In genomic region chr5:51866002-51866401, GRCm38 (mm10) we compare ENCODE assay signal across 15 mouse cellular contexts.
DNase-seq lines count a peak whose midpoint lies in the region; ATAC-seq and TF ChIP-seq lines count a peak whose summit lies in the region.
"Had no signal": no experiment of that assay in that cellular context is flagged by ENCODE, and none has a peak within 500 bp of the region (broad histone marks: within the 10 kb centered on the region; RNA-seq: fewer than 3 reads in every experiment).

No protein-coding gene starts in this region.

- DNase-seq in gastrocnemius, adult 2 months, result peak; percentile 16
- DNase-seq in gastrocnemius, postnatal 10 days, result no peak
- peak; percentile 16 for DNase-seq in lung, postnatal 10 days
- no peak for DNase-seq in lung, adult 2 months
- DNase-seq in adrenal gland, postnatal 4 days (ENCODE audit: low spot score in 2 of 2), result no peak
- DNase-seq in neural tube, embryonic 10.5 days (ENCODE audit: extremely low spot score, low spot score), result no peak
- DNase-seq: adrenal gland, postnatal 10 days; midbrain, embryonic 14.5 days; right cerebral cortex, postnatal 14 days had no signal

- H3K27ac ChIP-seq in gastrocnemius, adult 2 months, result no peak overlapping the region
- H3K27ac ChIP-seq in heart, embryonic 16.5 days (ENCODE audit: low read length), result peak overlapping the region; percentile 43
- H3K27ac ChIP-seq: forebrain, embryonic 15.5 days; limb, embryonic 13.5 days; liver, embryonic 15.5 days had no signal

- no peaks in the 10 kb centered on the region for H3K27me3 ChIP-seq in heart, embryonic 16.5 days (ENCODE audit: control insufficient read depth, insufficient read depth, low read length)
- H3K27me3 ChIP-seq: forebrain, embryonic 15.5 days; limb, embryonic 13.5 days; liver, embryonic 15.5 days had no signal

- H3K9ac ChIP-seq in heart, embryonic 16.5 days (ENCODE audit: low read length), result no peak overlapping the region
- H3K9ac ChIP-seq: forebrain, embryonic 15.5 days; limb, embryonic 13.5 days; liver, embryonic 15.5 days had no signal

- ATAC-seq in heart, embryonic 16.5 days (replicated peaks; ENCODE audit: extremely low read depth, insufficient read depth, low FRiP score), result peak; percentile 75
- ATAC-seq: CD4-positive, CD25-positive, alpha-beta regulatory T cell, adult 4 months; forebrain, embryonic 15.5 days; inflammation-experienced regulatory T-cells, adult 6 months had no signal

- WGBS in lung, adult 2 months, result 43% methylated on average over 2 of the region's 2 CpGs
- 13% methylated on average over 2 of the region's 2 CpGs for WGBS in heart, embryonic 16.5 days

- no peaks in the 10 kb centered on the region for H3K36me3 ChIP-seq in heart, embryonic 16.5 days (ENCODE audit: control insufficient read depth, insufficient read depth)
- H3K36me3 ChIP-seq: forebrain, embryonic 15.5 days; limb, embryonic 13.5 days; liver, embryonic 15.5 days had no signal

- intact Hi-C loops in gastrocnemius, adult 2 months (cut with DNase I), result no loop called here

- H3K4me2 ChIP-seq in heart, embryonic 16.5 days (ENCODE audit: low read depth, low read length), result no peak overlapping the region
- H3K4me2 ChIP-seq: forebrain, embryonic 15.5 days; limb, embryonic 13.5 days; liver, embryonic 15.5 days had no signal

- no peaks in the 10 kb centered on the region for H3K4me1 ChIP-seq in lung, adult 2 months (ENCODE audit: control insufficient read depth, insufficient read depth, low read length)
- peaks cover 9% of the 10 kb centered on the region for H3K4me1 ChIP-seq in heart, embryonic 16.5 days (ENCODE audit: control insufficient read depth, insufficient read depth, low read length)
- H3K4me1 ChIP-seq: forebrain, embryonic 15.5 days; liver, embryonic 15.5 days had no signal

- no peaks in the 10 kb centered on the region for H3K9me3 ChIP-seq in heart, embryonic 16.5 days (replicated peaks; ENCODE audit: control insufficient read depth, low read length)
- H3K9me3 ChIP-seq: forebrain, embryonic 15.5 days; limb, embryonic 13.5 days; liver, embryonic 15.5 days had no signal

- no peak overlapping the region for H3K4me3 ChIP-seq in gastrocnemius, adult 2 months
- no peak overlapping the region for H3K4me3 ChIP-seq in lung, adult 2 months (replicated peaks; ENCODE audit: extremely low read depth, low read depth, low read length)
- no peak overlapping the region for H3K4me3 ChIP-seq in heart, embryonic 16.5 days (ENCODE audit: low read length)
- H3K4me3 ChIP-seq: forebrain, embryonic 15.5 days; limb, embryonic 13.5 days; liver, embryonic 15.5 days had no signal

- TF ChIP-seq POLR2A in lung, adult 2 months (IDR thresholded peaks at IDR 0.05; ENCODE audit: borderline replicate concordance, extremely low read depth, low read depth, low read length), result no peak

- no peak for TF ChIP-seq CTCF in gastrocnemius, adult 2 months (IDR thresholded peaks at IDR 0.05)
- TF ChIP-seq CTCF in lung, adult 2 months (IDR thresholded peaks at IDR 0.05; ENCODE audit: insufficient read depth, low read length), result no peak

Comparison
In these comparisons a context has a peak if more than half of its experiments do, and no peak if none do; other contexts are left out.
1. DNase-seq: peak in gastrocnemius, adult 2 months (single experiment) and lung, postnatal 10 days (single experiment); none in gastrocnemius, postnatal 10 days (single experiment), lung, adult 2 months (single experiment), adrenal gland, postnatal 4 days (0 of 2) and neural tube, embryonic 10.5 days (single experiment).